Mouse (Mus musculus): ENCODE measurements around the gene Aff4. TPM values are rescaled to one million over a fixed set of nuclear protein-coding genes. Genes with fewer than 3 reads are reported as not detected.
"Not testable (repeated sequence)": the region's sequence is repeated elsewhere in the genome, so short reads cannot be mapped to it uniquely, and the experiment has no call there.

Aff4 gene
- polyA plus RNA-seq, 1 experiment, result 16.4 TPM

DNA sequence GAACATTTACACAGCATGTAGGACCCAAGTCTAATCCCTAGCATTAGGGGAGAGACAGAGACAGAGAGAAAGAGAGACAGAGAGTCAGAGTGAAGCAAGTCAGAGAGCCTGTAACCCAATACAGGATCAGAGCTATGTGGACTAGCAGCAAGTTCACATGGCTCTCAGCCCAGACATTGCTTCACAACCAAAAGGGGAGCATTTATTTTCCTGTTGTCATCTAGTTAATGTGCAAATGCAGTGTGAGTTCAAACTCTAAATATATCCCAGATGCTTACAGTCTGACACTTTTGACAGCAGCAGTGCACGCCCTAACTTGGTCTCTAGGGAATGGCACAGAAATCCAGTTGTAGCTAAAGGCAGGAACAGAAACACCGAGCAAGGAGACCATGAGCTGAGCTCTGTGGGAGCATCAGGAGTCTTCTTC is 41.7 kb upstream of the Aff4 start:
- DNase-seq, result no peak
- TF ChIP-seq CTCF (IDR thresholded peaks at IDR 0.05; ENCODE audit: borderline replicate concordance, control insufficient read depth, extremely low read depth, insufficient read depth, low read length, poor library complexity) (no peak), POLR2A (IDR thresholded peaks at IDR 0.05; ENCODE audit: control insufficient read depth, extremely low read depth, insufficient read depth, low read length, poor library complexity) (no peak)
- peaks cover 6% of the 10 kb centered on the region for H3K4me1 ChIP-seq (replicated peaks; ENCODE audit: control insufficient read depth, insufficient read depth, low read length)
- H3K27ac ChIP-seq (ENCODE audit: control insufficient read depth, insufficient read depth, low read length), result no peak overlapping the region
- no peak overlapping the region for H3K4me3 ChIP-seq (ENCODE audit: control insufficient read depth, insufficient read depth, low read length)
- H3K27me3 ChIP-seq (ENCODE audit: control insufficient read depth, insufficient read depth, low read length), result no peaks in the 10 kb centered on the region
- H3K36me3 ChIP-seq (ENCODE audit: control insufficient read depth, insufficient read depth, low read length), result no peaks in the 10 kb centered on the region
- WGBS, result 92% methylated on average over 2 of the region's 2 CpGs

GRCm38 (mm10) chr11:53311385-53311784 is 39.2 kb upstream of the Aff4 start:
- WGBS, result 86% methylated on average over 1 of the region's 1 CpGs
- no peak overlapping the region for H3K27ac ChIP-seq (ENCODE audit: control insufficient read depth, insufficient read depth, low read length)
- H3K4me1 ChIP-seq (replicated peaks; ENCODE audit: control insufficient read depth, insufficient read depth, low read length), result peaks cover 6% of the 10 kb centered on the region

GRCm38 (mm10) chr11:53312823-53313222 is 37.8 kb upstream of the Aff4 start:
- H3K27me3 ChIP-seq (ENCODE audit: control insufficient read depth, insufficient read depth, low read length); H3K4me1 ChIP-seq (replicated peaks; ENCODE audit: control insufficient read depth, insufficient read depth, low read length); H3K36me3 ChIP-seq (ENCODE audit: control insufficient read depth, insufficient read depth, low read length); H3K4me3 ChIP-seq (ENCODE audit: control insufficient read depth, insufficient read depth, low read length); H3K27ac ChIP-seq (ENCODE audit: control insufficient read depth, insufficient read depth, low read length); DNase-seq: not testable (repeated sequence)
- WGBS, result 13% methylated on average over 1 of the region's 1 CpGs

More at GRCm38 (mm10) chr11:53311385-53311784, 39.2 kb upstream of the Aff4 start:
- no peaks in the 10 kb centered on the region for H3K36me3 ChIP-seq (ENCODE audit: control insufficient read depth, insufficient read depth, low read length)
- H3K4me3 ChIP-seq (ENCODE audit: control insufficient read depth, insufficient read depth, low read length), result no peak overlapping the region
- DNase-seq, result no peak
- no peaks in the 10 kb centered on the region for H3K27me3 ChIP-seq (ENCODE audit: control insufficient read depth, insufficient read depth, low read length)
- TF ChIP-seq POLR2A (IDR thresholded peaks at IDR 0.05; ENCODE audit: control insufficient read depth, extremely low read depth, insufficient read depth, low read length, poor library complexity), result no peak
- no peak for TF ChIP-seq CTCF (IDR thresholded peaks at IDR 0.05; ENCODE audit: borderline replicate concordance, control insufficient read depth, extremely low read depth, insufficient read depth, low read length, poor library complexity)

DNA sequence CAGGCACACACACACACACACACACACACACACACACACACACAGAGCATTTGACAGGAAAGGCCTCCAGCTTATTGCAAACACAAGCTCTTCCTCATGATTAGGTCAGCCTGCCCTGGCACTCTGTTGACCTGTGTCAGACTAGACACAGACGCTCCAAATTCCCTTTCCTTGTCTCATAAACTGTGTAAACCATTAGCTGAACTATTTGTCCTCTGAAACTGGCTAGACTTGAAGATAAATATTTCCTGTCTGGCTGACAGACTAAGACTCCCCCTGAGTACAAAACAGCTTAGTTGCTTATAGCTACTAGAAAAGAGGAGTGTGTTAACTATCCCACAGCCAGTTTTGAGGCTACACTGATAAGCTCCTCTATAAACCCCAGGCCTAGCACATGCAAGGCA is 35.9 kb upstream of the Aff4 start:
- Histone ChIP-seq H3K27me3 (ENCODE audit: control insufficient read depth, insufficient read depth, low read length) (no peaks in the 10 kb centered on the region), H3K27ac (ENCODE audit: control insufficient read depth, insufficient read depth, low read length) (no peak overlapping the region), H3K4me1 (replicated peaks; ENCODE audit: control insufficient read depth, insufficient read depth, low read length) (no peaks in the 10 kb centered on the region), H3K36me3 (ENCODE audit: control insufficient read depth, insufficient read depth, low read length) (no peaks in the 10 kb centered on the region), H3K4me3 (ENCODE audit: control insufficient read depth, insufficient read depth, low read length) (no peak overlapping the region)
- TF ChIP-seq POLR2A (IDR thresholded peaks at IDR 0.05; ENCODE audit: control insufficient read depth, extremely low read depth, insufficient read depth, low read length, poor library complexity), result no peak
- no peak for TF ChIP-seq CTCF (IDR thresholded peaks at IDR 0.05; ENCODE audit: borderline replicate concordance, control insufficient read depth, extremely low read depth, insufficient read depth, low read length, poor library complexity)
- 88% methylated on average over 1 of the region's 1 CpGs for WGBS
- no peak for DNase-seq

DNA sequence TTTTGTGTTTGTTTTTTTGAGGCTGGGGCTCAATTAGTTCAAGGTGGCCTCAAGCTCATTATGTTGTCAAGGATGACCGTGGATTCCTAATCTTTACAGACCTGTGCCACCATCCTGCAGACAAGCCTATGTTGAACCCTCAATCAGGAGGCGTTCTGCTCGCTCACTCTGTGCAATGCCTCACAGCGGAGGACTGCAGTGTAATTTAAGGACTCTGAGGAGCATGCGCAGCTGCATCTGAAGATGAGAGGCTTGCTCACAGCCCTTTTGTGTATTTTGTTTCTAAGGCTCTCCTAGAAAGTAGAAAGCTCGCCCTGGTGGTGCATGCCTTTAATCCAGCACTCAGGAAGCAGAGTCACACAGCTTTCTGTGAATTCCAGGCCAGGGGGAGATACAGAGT is 33.6 kb upstream of the Aff4 start:
- H3K4me3 ChIP-seq (ENCODE audit: control insufficient read depth, insufficient read depth, low read length), result no peak overlapping the region
- DNase-seq, result no peak
- H3K27me3 ChIP-seq (ENCODE audit: control insufficient read depth, insufficient read depth, low read length), result no peaks in the 10 kb centered on the region
- H3K4me1 ChIP-seq (replicated peaks; ENCODE audit: control insufficient read depth, insufficient read depth, low read length), result no peaks in the 10 kb centered on the region
- no peak overlapping the region for H3K27ac ChIP-seq (ENCODE audit: control insufficient read depth, insufficient read depth, low read length)
- TF ChIP-seq POLR2A (IDR thresholded peaks at IDR 0.05; ENCODE audit: control insufficient read depth, extremely low read depth, insufficient read depth, low read length, poor library complexity), result no peak
- no peaks in the 10 kb centered on the region for H3K36me3 ChIP-seq (ENCODE audit: control insufficient read depth, insufficient read depth, low read length)
- 83% methylated on average over 6 of the region's 6 CpGs for WGBS

- Histone ChIP-seq H3K36me3 (ENCODE audit: control insufficient read depth, insufficient read depth, low read length) (no peaks in the 10 kb centered on the region), H3K27ac (ENCODE audit: control insufficient read depth, insufficient read depth, low read length) (no peak overlapping the region), H3K4me3 (ENCODE audit: control insufficient read depth, insufficient read depth, low read length) (no peak overlapping the region), H3K4me1 (replicated peaks; ENCODE audit: control insufficient read depth, insufficient read depth, low read length) (no peaks in the 10 kb centered on the region), H3K27me3 (ENCODE audit: control insufficient read depth, insufficient read depth, low read length) (no peaks in the 10 kb centered on the region)
- TF ChIP-seq CTCF (IDR thresholded peaks at IDR 0.05; ENCODE audit: borderline replicate concordance, control insufficient read depth, extremely low read depth, insufficient read depth, low read length, poor library complexity) (no peak), POLR2A (IDR thresholded peaks at IDR 0.05; ENCODE audit: control insufficient read depth, extremely low read depth, insufficient read depth, low read length, poor library complexity) (no peak)
- DNase-seq, result no peak
- WGBS, result 95% methylated on average over 7 of the region's 7 CpGs
These were observed 32.6 kb upstream of the Aff4 start for GRCm38 (mm10) chr11:53318041-53318440.

DNA sequence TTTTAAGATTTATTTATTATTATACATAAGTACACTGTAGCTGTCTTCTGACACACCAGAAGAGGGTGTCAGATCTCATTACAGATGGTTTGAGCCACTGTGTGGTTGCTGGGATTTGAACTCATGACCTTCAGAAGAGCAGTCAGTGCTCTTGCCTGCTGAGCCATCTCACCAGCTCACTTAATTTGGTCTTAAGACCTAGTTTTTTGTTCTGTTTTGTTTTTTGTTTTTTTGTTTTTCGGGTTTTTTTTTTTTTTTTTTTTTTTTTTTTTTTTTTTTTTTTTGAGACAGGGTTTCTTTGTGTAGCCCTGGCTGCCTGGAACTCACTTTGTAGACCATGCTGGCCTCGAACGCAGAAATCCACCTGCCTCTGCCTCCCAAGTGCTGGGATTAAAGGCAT is 32.1 kb upstream of the Aff4 start:
- not testable (repeated sequence) for H3K4me1 ChIP-seq (replicated peaks; ENCODE audit: control insufficient read depth, insufficient read depth, low read length); H3K27ac ChIP-seq (ENCODE audit: control insufficient read depth, insufficient read depth, low read length); H3K27me3 ChIP-seq (ENCODE audit: control insufficient read depth, insufficient read depth, low read length); H3K4me3 ChIP-seq (ENCODE audit: control insufficient read depth, insufficient read depth, low read length); H3K36me3 ChIP-seq (ENCODE audit: control insufficient read depth, insufficient read depth, low read length); DNase-seq
- 86% methylated on average over 3 of the region's 3 CpGs for WGBS

- not testable (repeated sequence) for DNase-seq; H3K27ac ChIP-seq (ENCODE audit: control insufficient read depth, insufficient read depth, low read length)
- 93% methylated on average over 13 of the region's 13 CpGs for WGBS
These were observed 30.8 kb upstream of the Aff4 start for GRCm38 (mm10) chr11:53319867-53320266.

More at GRCm38 (mm10) chr11:53319867-53320266, 30.8 kb upstream of the Aff4 start:
- not testable (repeated sequence) for H3K4me1 ChIP-seq (replicated peaks; ENCODE audit: control insufficient read depth, insufficient read depth, low read length); H3K36me3 ChIP-seq (ENCODE audit: control insufficient read depth, insufficient read depth, low read length); H3K4me3 ChIP-seq (ENCODE audit: control insufficient read depth, insufficient read depth, low read length); H3K27me3 ChIP-seq (ENCODE audit: control insufficient read depth, insufficient read depth, low read length)

All from thymus, adult 2 months (tissue).